Mouse (Mus musculus) stomach, embryonic 14.5 days (tissue): ENCODE results near the gene Fam198b. TPM values are rescaled to one million over a fixed set of nuclear protein-coding genes. Genes with fewer than 3 reads are reported as not detected.
A peak's percentile ranks its signal among the peaks of the same experiment; 100 is the strongest.

Source experiments
- ATAC-seq: fragments of 200-750 bp; cut with Nextera tagmentation; 2 replicates; pipeline ENCODE4 v1.8.0; 2017; ENCODE audit warnings: low read depth, moderate TSS enrichment; ENCODE audit not compliant: insufficient number of reproducible peaks, insufficient read depth, low FRiP score
- H3K27ac ChIP-seq: fragments of 300-500 bp; sonication (generic); 2 replicates; pipeline ENCODE4 v1.5.1; 2014; ENCODE audit warnings: mild to moderate bottlenecking, low read length, moderate library complexity, mixed read lengths
- H3K27me3 ChIP-seq: fragments of 300-500 bp; sonication (generic); 2 replicates; pipeline ENCODE4 v1.6.1; 2014; ENCODE audit warnings: low read length, control low read depth, mixed read lengths; ENCODE audit not compliant: control insufficient read depth, insufficient read depth
- H3K36me3 ChIP-seq: fragments of 300-500 bp; sonication (generic); 2 replicates; pipeline ENCODE4 v1.6.1; 2014; ENCODE audit warnings: mild to moderate bottlenecking, control low read depth, low read length, moderate library complexity, mixed read lengths; ENCODE audit not compliant: control insufficient read depth, insufficient read depth
- H3K4me1 ChIP-seq: fragments of 300-500 bp; sonication (generic); 2 replicates; pipeline ENCODE4 v1.6.1; 2014; ENCODE audit warnings: low read length, control low read depth, mixed read lengths; ENCODE audit not compliant: control insufficient read depth, insufficient read depth
- H3K4me2 ChIP-seq: fragments of 300-500 bp; sonication (generic); replicated peaks from 2 replicates; pipeline ENCODE4 v1.6.1; 2014; ENCODE audit warnings: low read depth, low read length, control low read depth
- H3K4me3 ChIP-seq: fragments of 300-500 bp; sonication (generic); 2 replicates; pipeline ENCODE4 v1.5.1; 2014; ENCODE audit warnings: low read depth, low read length, control low read depth
- H3K9ac ChIP-seq: fragments of 300-500 bp; sonication (generic); replicated peaks from 2 replicates; pipeline ENCODE4 v1.6.1; 2014; ENCODE audit warnings: low read depth, mild to moderate bottlenecking, control low read depth, low read length, moderate library complexity, mixed read lengths
- H3K9me3 ChIP-seq: fragments of 300-500 bp; sonication (generic); 2 replicates; pipeline ENCODE4 v1.6.1; 2016; ENCODE audit warnings: low read depth, low read length, control low read depth; ENCODE audit not compliant: control insufficient read depth
- WGBS: fragments of 180-500 bp; shearing (Covaris S2); extraction: QIAGEN DNeasy Blood & Tissue Kit; methylation state at CpG from one replicate; pipeline ENCODE4 v1.1.7; 2014; 5-methylcytosine and 5-hydroxymethylcytosine counted together
- polyA plus RNA-seq: library from polyadenylated mRNA; unstranded; fragments of >200 nt; fragmentation: Nextera tagmentation; extraction: Ambion mirVana; gene quantifications from 2 replicates; pipeline ENCODE4 v1.2.1, GENCODE M21; 2014

The Fam198b gene
- polyA plus RNA-seq, 1 experiment from 2014 or later, result 15.3 TPM

GRCm38 (mm10) chr3:79875471-79875870 lies 8.9 kb upstream of the Fam198b start:
- Histone ChIP-seq H3K4me2 (no peak overlapping the region), H3K4me1 (no peaks in the 10 kb centered on the region), H3K9me3 (no peaks in the 10 kb centered on the region), H3K27me3 (no peaks in the 10 kb centered on the region), H3K36me3 (no peaks in the 10 kb centered on the region), H3K4me3 (no peak overlapping the region), H3K27ac (no peak overlapping the region), H3K9ac (no peak overlapping the region)
- no peak for ATAC-seq
- 90% methylated on average over 5 of the region's 5 CpGs for whole genome bisulfite sequencing

GRCm38 (mm10) chr3:79878350-79878749 lies 6.0 kb upstream of the Fam198b start:
- H3K9ac ChIP-seq, result no peak overlapping the region
- H3K4me3 ChIP-seq, result no peak overlapping the region
- no peaks in the 10 kb centered on the region for H3K9me3 ChIP-seq
- ATAC-seq, result no peak; the same call in 1 of the 2 replicates
- no peak overlapping the region for H3K4me2 ChIP-seq
- H3K4me1 ChIP-seq, result no peaks in the 10 kb centered on the region
- WGBS, result 48% methylated on average over 3 of the region's 3 CpGs
- no peaks in the 10 kb centered on the region for H3K27me3 ChIP-seq
- no peaks in the 10 kb centered on the region for H3K36me3 ChIP-seq
- no peak overlapping the region for H3K27ac ChIP-seq

- no peak for ATAC-seq
- Histone ChIP-seq H3K9ac (no peak overlapping the region), H3K27ac (no peak overlapping the region), H3K4me2 (no peak overlapping the region), H3K9me3 (no peaks in the 10 kb centered on the region), H3K4me3 (no peak overlapping the region), H3K4me1 (peaks cover 1% of the 10 kb centered on the region; the same call in 1 of the 2 replicates), H3K36me3 (no peaks in the 10 kb centered on the region), H3K27me3 (no peaks in the 10 kb centered on the region)
- WGBS, result 44% methylated on average over 9 of the region's 9 CpGs
Observed at GRCm38 (mm10) chr3:79879246-79879645, 5.1 kb upstream of the Fam198b start.

- Histone ChIP-seq H3K4me1 (peaks cover 10% of the 10 kb centered on the region), H3K4me2 (no peak overlapping the region), H3K27me3 (no peaks in the 10 kb centered on the region), H3K9me3 (no peaks in the 10 kb centered on the region), H3K9ac (no peak overlapping the region), H3K4me3 (no peak overlapping the region), H3K27ac (no peak overlapping the region), H3K36me3 (no peaks in the 10 kb centered on the region)
- ATAC-seq, result no peak
- WGBS, result 58% methylated on average over 2 of the region's 2 CpGs
Observed at GRCm38 (mm10) chr3:79881645-79882044, 2.7 kb upstream of the Fam198b start.

- Histone ChIP-seq H3K4me2 (no peak overlapping the region), H3K4me1 (peaks cover 13% of the 10 kb centered on the region), H3K27me3 (no peaks in the 10 kb centered on the region), H3K4me3 (no peak overlapping the region), H3K9ac (no peak overlapping the region), H3K27ac (no peak overlapping the region), H3K9me3 (no peaks in the 10 kb centered on the region), H3K36me3 (no peaks in the 10 kb centered on the region)
- ATAC-seq, result no peak; the same call in 1 of the 2 replicates
- WGBS, result 48% methylated on average over 7 of the region's 7 CpGs
Observed at GRCm38 (mm10) chr3:79883092-79883491, 1.2 kb upstream of the Fam198b start.

GRCm38 (mm10) chr3:79884761-79885189 lies 442 bp downstream of the Fam198b start:
- Histone ChIP-seq H3K36me3 (no peaks in the 10 kb centered on the region), H3K4me3 (peak overlapping the region; percentile 34; the same call in 1 of the 2 replicates), H3K9ac (no peak overlapping the region), H3K9me3 (no peaks in the 10 kb centered on the region), H3K4me1 (peaks cover 13% of the 10 kb centered on the region), H3K27me3 (no peaks in the 10 kb centered on the region), H3K4me2 (peak overlapping the region; percentile 62), H3K27ac (peak overlapping the region; percentile 48; the same call in 1 of the 2 replicates)
- whole genome bisulfite sequencing, result 3% methylated on average over 9 of the region's 9 CpGs
- no peak for ATAC-seq

- no peaks in the 10 kb centered on the region for H3K9me3 ChIP-seq
Observed at GRCm38 (mm10) chr3:79885686-79886356, 1.5 kb downstream of the Fam198b start.

GRCm38 (mm10) chr3:79886357-79887091 lies 2.2 kb downstream of the Fam198b start:
- no peaks in the 10 kb centered on the region for H3K9me3 ChIP-seq
- peak; percentile 29; the same call in 1 of the 2 replicates for ATAC-seq
- H3K27ac ChIP-seq, result peak overlapping the region; percentile 82
- peaks cover 13% of the 10 kb centered on the region for H3K4me1 ChIP-seq
- no peaks in the 10 kb centered on the region for H3K27me3 ChIP-seq
- no peaks in the 10 kb centered on the region for H3K36me3 ChIP-seq
- WGBS, result 55% methylated on average over 23 of the region's 23 CpGs
- peak overlapping the region; percentile 18; the same call in 1 of the 2 replicates for H3K9ac ChIP-seq
- H3K4me2 ChIP-seq, result peak overlapping the region; percentile 62
- H3K4me3 ChIP-seq, result peak overlapping the region; percentile 34

More at GRCm38 (mm10) chr3:79885686-79886356, 1.5 kb downstream of the Fam198b start:
- Histone ChIP-seq H3K9ac (peak overlapping the region; percentile 18; the same call in 1 of the 2 replicates), H3K4me2 (peak overlapping the region; percentile 62), H3K4me3 (peak overlapping the region; percentile 34), H3K27me3 (no peaks in the 10 kb centered on the region), H3K36me3 (no peaks in the 10 kb centered on the region), H3K4me1 (peaks cover 13% of the 10 kb centered on the region), H3K27ac (peak overlapping the region; percentile 82)
- peak; percentile 81 for ATAC-seq
- 3% methylated on average over 19 of the region's 19 CpGs for WGBS
